Mouse (Mus musculus) left cerebral cortex, postnatal 14 days (tissue): ENCODE data around the gene Oog1. TPM values are rescaled to one million over a fixed set of nuclear protein-coding genes. Genes with fewer than 3 reads are reported as not detected.
"Not testable (repeated sequence)": the region's sequence is repeated elsewhere in the genome, so short reads cannot be mapped to it uniquely, and the experiment has no call there.

Experiments used
- DNase-seq, 2 experiments: peaks; one replicate each; pipeline ENCODE4 v3.0.0; 2021 to 2022; ENCODE audit warnings: low spot score in 2 of 2, mixed read lengths in 1 of 2
- intact Hi-C: fragments of 180-260 bp; cut with DNase I; formaldehyde crosslinking; loops from one replicate; pipeline ENCODE4 v1.15.1; 2025
- long read RNA-seq, 2 experiments: library from polyadenylated mRNA; stranded (forward); transcript quantifications; one replicate each; pipeline ENCODE4 v2.0.0; 2021
- total RNA-seq, 2 experiments: library from RNA; stranded (reverse); gene quantifications; 2 replicates each; pipeline ENCODE4 v1.2.3; 2021

The Oog1 gene
- total RNA-seq, result not detected
- long read RNA-seq, experiment 1, result 0 reads
- long read RNA-seq, experiment 2, result 0 reads

- intact Hi-C loops, DNase-seq: not testable (repeated sequence)
Observed at GRCm38 (mm10) chr12:87602388-87602787, at the start of gene Oog1. TSS of gene Oog1 (plus strand) at chr12:87602688.

GRCm38 (mm10) chr12:87601388-87601787 is 1.1 kb upstream of the Oog1 start:
- intact Hi-C loops, DNase-seq: not testable (repeated sequence)

- intact Hi-C loops, result not testable (repeated sequence)
Observed at GRCm38 (mm10) chr12:87618569-87618968, 16.1 kb downstream of the Oog1 start, which contains the start of gene Gm4027. TSS of gene Gm4027 (plus strand) at chr12:87618869.

DNA sequence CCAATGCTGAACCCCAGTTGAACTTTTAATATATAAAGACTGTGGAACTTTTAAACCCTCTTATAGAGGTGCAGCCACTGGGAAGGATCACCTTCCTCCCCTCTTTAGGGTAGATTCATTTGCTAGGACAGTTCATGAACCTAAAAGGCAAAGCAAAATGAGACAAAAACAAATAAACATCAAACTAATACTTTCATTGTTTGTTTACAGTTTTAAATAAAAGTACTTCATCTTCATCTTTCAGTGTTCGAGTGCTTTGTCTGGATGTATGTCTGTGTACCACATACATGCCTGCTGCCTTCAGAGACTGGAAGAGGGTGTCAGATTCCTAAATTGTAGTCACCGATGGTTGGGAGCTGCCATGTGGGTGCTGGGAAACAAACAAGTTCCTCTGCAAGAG is 42.0 kb downstream of the Oog1 start, which contains the start of gene Gm16381:
Gene Gm16381 (minus strand): TSS at position 101 of the 400 bp plus-strand sequence.
- DNase-seq, intact Hi-C loops: not testable (repeated sequence)

More at GRCm38 (mm10) chr12:87618569-87618968, 16.1 kb downstream of the Oog1 start, which contains the start of gene Gm4027:
- not testable (repeated sequence) for DNase-seq

DNA sequence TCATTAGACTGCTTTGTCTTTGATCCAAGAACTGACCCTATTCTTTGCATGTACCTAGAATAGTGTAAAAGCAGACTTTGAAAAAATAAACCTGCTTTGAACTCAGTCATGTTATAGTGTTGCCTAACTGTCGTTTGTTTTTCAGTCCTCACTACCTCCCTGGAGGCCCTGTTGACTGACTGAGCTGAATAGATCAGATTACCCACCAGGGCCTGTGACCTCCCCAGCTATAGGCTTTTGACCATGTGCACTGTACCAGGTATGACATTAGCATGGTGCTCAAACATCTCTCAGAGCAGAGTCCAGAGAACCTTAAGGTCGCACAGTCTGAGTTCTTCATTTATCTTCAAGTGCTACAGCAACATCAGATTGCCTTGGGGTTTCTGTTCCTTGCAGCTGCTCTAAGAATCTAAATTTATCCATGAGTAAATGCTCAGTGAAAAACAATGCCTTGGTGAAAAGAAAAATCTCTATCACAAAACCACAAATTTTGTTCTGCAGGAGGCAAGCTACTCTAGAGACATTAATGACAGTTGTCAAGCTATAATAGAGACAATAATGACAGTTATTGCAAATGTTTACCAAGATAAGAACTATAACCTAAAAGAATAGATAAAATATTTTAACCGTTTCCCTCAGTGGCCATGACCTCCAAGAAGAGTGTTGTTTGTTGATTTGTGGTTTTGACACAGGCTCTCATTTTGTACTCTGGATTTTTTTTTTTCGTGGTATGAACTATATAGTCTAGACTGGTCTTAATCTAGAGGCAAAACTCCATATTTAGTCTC is 50.6 kb downstream of the Oog1 start:
- DNase-seq, intact Hi-C loops: not testable (repeated sequence)

Other genes with a start within 250 kb of the Oog1 start
- 10 to 100 TPM; 43.8 to 49.1 TPM for gene Sptlc2, start 214.3 kb upstream of the Oog1 start, total RNA-seq
- 10 to 100 TPM; 79.6 to 93.9 TPM for gene Slirp, start 158.8 kb upstream of the Oog1 start, total RNA-seq
- 10 to 100 TPM; 17.1 to 17.2 TPM for gene Alkbh1, start 158.7 kb upstream of the Oog1 start, total RNA-seq
- gene Snw1, start 130.4 kb upstream of the Oog1 start, total RNA-seq, result 10 to 100 TPM; 50.5 to 54.1 TPM
- not detected for gene Gm5788, start 108.0 kb upstream of the Oog1 start, total RNA-seq
- not detected for gene Gm8300, start 88.4 kb upstream of the Oog1 start, total RNA-seq
- gene Gm4027, start 16.2 kb downstream of the Oog1 start, total RNA-seq, result not detected
- gene Gm16381, start 41.9 kb downstream of the Oog1 start, total RNA-seq, result not detected
- gene Gm21319, start 173.1 kb downstream of the Oog1 start, total RNA-seq, result not detected
- gene Gm21936, start 192.8 kb downstream of the Oog1 start, total RNA-seq, result not detected
- gene BB287469, start 213.9 kb downstream of the Oog1 start, total RNA-seq, result not detected
- gene Gm2001, start 239.7 kb downstream of the Oog1 start, total RNA-seq, result not detected